Mouse (Mus musculus) embryonic fibroblast, embryonic 13.5 days (primary cell): ENCODE data around the gene Tex44. TPM values are rescaled to one million over a fixed set of nuclear protein-coding genes. Genes with fewer than 3 reads are reported as not detected.
A peak's percentile ranks its signal among the peaks of the same experiment; 100 is the strongest.

Source experiments
- H3K27ac ChIP-seq: 2 replicates; pipeline ENCODE4 v1.5.1; 2012; ENCODE audit warnings: low read length, control low read depth, inconsistent platforms; ENCODE audit not compliant: insufficient read depth
- H3K4me1 ChIP-seq: 2 replicates; pipeline ENCODE4 v1.6.1; 2011; ENCODE audit warnings: low read length; ENCODE audit not compliant: control insufficient read depth, insufficient read depth
- H3K4me3 ChIP-seq: 2 replicates; pipeline ENCODE4 v1.5.1; 2011; ENCODE audit warnings: mild to moderate bottlenecking, control low read depth, low read length; ENCODE audit not compliant: insufficient read depth
- CTCF ChIP-seq: IDR thresholded peaks from 2 replicates; pipeline ENCODE4 v1.5.1; 2011; ENCODE audit warnings: mild to moderate bottlenecking, control low read depth, low read length, moderate library complexity, borderline replicate concordance; ENCODE audit not compliant: insufficient read depth
- POLR2A ChIP-seq: IDR thresholded peaks from 2 replicates; pipeline ENCODE4 v1.6.1; 2011; ENCODE audit warnings: low read depth, mild to moderate bottlenecking, control low read depth, low read length, moderate library complexity
- polyA plus RNA-seq: library from polyadenylated mRNA; stranded (reverse); fragments of >200 nt; gene quantifications from 2 replicates; pipeline ENCODE4 v1.2.4, GENCODE M21; 2011; ENCODE audit warnings: low read depth; ENCODE audit not compliant: missing spikeins, insufficient read length

Tex44 gene
- polyA plus RNA-seq, 1 experiment, result not detected

DNA sequence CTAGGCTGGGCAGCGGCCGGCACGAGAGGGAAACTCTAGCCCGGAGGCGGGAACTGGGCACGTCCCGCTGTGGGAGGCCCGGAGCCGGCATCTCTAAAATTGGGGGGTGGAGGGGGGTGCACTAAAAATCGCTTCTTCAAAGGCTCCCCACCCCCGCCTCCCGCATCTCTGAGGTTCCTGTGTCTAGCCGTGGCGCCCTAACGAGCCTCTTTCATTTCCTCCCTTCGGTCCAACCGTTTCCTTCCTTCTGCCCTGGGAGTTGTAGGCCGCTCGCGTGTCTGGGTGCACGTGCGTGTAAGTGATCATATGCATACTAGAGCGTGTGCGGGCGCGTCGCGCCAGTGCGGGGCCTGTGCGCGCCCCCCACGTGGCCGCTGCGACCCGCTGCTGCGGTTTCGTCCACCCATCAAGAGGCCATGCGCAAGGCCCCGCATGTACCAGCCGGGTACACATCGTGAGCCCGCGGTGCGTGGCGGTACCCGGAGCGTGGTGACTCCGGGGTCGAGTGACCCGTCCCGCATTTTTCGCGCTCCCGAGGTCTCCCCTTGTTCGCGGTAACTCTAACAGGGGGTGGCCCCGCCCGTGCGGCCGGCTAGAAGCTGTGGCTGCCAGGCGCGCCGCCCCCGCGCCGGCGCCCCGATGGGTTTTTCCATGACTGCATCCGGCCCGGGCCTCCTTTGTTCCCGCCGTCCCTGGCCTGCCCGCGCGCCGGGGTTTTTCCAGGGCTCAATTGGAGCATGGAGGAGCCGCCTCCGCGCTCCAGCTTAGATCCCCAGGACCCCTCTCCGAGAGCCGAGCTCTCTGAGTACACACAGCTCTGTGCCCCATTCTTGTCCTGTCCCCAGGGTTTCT is 16.1 kb downstream of the Tex44 start:
- peak overlapping the region; percentile 26 for H3K4me3 ChIP-seq
- TF ChIP-seq POLR2A (no peak; the same call in none of the 2 replicates), CTCF (no peak)
- peak overlapping the region; percentile 96 for H3K27ac ChIP-seq
- H3K4me1 ChIP-seq, result peaks cover 26% of the 10 kb centered on the region

GRCm38 (mm10) chr1:86442832-86443231 is 16.7 kb downstream of the Tex44 start:
- no peak for TF ChIP-seq CTCF
- peak; percentile 42; the same call in 1 of the 2 replicates for TF ChIP-seq POLR2A
- H3K4me3 ChIP-seq, result peak overlapping the region; percentile 12
- H3K4me1 ChIP-seq, result peaks cover 25% of the 10 kb centered on the region
- H3K27ac ChIP-seq, result peak overlapping the region; percentile 96

DNA sequence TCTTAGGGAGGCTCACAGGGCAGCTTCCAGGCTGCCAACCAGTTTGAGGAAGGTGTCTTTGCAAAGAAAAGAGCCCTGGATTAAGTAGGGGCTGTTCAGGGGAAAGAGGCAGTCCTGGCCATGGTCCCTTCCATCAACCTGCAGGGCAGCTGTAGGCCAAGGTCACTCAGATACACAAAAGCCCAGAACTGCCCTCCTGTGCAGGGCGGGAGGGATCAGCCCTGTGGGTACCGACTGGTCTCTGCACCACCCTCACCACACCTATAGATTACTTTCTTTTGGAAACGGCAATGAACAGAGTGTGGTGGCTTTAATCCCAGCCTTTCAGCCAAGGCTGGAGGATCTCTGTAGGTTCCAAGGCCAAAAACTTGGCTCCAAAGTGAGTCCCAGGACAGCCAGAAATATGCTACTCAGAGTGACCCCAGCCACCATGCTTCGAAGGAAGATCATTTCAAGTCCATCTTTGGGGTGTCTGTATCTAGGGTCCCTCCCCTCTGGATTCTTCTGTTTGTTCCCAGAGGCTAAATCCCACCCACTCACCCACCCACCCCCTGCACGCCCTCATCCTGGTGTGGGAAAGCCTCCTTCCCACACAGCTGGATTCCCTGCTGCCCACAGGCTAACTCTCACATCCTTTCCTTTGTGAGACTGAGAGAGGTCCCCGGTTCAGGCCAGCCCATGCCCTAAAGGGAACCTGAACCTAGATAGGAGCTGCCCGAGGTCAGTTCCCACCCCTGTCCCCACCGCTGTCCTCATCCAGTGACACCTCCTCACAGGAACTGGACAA is 17.4 kb downstream of the Tex44 start:
- Histone ChIP-seq H3K4me1 (peaks cover 23% of the 10 kb centered on the region), H3K4me3 (no peak overlapping the region), H3K27ac (peak overlapping the region; percentile 96; the same call in 1 of the 2 replicates)
- no peak for TF ChIP-seq POLR2A

DNA sequence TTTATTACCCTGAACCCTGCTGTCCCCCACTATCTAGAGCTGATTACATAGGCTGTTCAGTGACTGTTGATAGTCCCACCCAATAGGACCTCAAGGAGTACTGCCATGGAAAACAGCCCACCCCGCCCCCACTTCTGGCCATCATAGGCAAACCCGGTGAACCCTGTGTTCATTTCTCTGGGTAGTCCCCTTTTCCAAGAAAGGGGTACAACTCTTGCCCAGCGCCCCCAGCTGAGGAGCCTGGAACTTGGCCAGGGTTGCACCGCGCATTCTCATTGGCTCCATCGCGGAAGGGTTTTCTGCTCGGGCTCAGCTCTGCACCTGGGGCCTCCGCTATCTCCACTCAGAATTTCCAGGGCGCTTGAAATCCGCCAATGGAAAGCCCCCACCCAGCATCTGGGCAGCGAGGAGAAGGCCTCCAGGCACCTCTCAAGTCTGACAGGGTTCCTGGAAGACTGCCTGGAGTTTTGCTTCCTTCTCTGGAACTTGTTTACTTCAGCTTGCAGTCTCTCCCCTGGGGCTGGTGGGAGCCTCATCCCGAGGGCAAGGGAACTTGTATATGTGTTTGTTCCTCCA is 21.6 kb downstream of the Tex44 start:
- no peak overlapping the region for H3K4me3 ChIP-seq
- peaks cover 11% of the 10 kb centered on the region for H3K4me1 ChIP-seq
- H3K27ac ChIP-seq, result peak overlapping the region; percentile 97
- TF ChIP-seq POLR2A (no peak), CTCF (no peak)

DNA sequence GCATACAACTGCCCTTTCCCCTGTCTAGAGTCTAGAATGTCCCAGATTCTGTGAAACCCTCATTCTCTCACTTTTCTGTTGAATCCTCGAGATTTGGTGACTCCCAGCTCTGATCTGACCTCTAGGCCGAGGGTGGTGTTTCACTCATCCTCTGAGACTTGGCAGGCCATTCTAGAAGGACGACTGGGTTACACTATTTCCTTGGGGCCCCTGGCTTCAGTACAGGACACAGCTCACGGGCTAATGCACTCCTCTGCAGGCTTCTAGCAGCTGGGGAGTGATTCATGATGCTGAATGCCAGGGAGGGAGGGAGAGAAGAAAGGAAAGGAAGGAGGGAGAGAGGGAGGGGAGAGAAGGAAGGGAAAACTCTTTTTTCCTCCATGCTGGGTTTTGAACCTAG is 22.1 kb downstream of the Tex44 start:
- H3K27ac ChIP-seq, result peak overlapping the region; percentile 97
- H3K4me3 ChIP-seq, result no peak overlapping the region
- peaks cover 6% of the 10 kb centered on the region for H3K4me1 ChIP-seq
- TF ChIP-seq CTCF, result no peak
- 0 out of 2 replicates have a peak, but pooled peaks have one; percentile 29 for TF ChIP-seq POLR2A

DNA sequence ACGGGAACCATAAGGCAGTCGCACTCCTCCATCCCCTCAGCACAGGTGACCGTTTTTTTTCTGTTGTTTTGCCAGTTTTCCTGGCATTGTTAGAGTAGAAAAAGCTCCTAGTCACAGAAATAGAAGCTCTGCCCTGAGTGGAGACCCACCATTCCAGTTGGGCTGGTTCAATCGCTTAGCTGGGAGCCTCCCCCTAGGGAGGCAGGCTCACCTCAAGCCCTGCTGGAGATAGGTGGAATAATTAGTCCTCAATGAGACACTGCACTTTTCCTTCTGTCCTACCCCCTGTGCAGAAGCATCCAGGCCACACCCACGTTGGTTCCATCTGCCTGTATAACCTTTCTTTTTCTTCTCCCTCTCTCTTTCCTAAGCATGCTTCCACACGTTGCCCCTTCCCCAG is 23.8 kb downstream of the Tex44 start:
- H3K4me3 ChIP-seq, result no peak overlapping the region
- H3K27ac ChIP-seq, result no peak overlapping the region
- H3K4me1 ChIP-seq, result peaks cover 6% of the 10 kb centered on the region
- TF ChIP-seq CTCF (no peak), POLR2A (no peak)

GRCm38 (mm10) chr1:86452713-86453112 is 26.6 kb downstream of the Tex44 start:
- Histone ChIP-seq H3K4me3 (no peak overlapping the region), H3K4me1 (peaks cover 5% of the 10 kb centered on the region), H3K27ac (no peak overlapping the region)
- TF ChIP-seq POLR2A (no peak), CTCF (no peak)

DNA sequence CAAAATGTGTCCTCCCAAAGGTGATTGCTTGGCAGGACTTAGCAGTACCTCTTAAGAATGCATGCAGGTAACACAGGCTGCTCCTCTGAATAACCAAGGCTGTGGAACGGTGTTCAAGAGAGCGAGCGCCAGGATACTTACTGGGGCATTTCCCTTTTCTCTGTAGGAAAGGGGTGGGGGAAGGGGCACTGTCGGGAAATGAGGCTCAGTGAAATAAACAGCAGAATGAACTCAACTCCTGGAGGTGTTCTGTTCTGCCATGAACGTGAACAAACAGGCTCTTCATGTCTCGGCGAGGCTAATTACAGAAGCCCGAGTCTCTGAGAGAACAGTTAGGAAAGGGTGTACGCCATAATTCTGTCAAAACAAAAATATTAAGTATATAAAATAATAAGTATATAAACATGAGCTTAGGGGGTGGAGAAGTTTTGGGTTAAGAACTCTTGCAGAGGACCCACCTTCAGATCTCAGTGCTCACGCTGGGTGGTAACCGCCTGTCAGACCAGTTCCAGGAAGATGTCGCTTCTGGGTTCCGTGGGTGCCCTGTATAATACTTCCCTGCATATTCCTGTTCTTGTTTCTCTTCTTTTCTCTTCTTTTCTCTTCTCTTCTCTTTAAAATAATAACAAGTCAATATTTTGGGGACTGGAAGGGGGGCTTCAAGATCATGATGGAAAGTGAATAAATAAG is 30.9 kb downstream of the Tex44 start:
- Histone ChIP-seq H3K4me3 (no peak overlapping the region), H3K4me1 (no peaks in the 10 kb centered on the region), H3K27ac (no peak overlapping the region)
- no peak for TF ChIP-seq CTCF
- TF ChIP-seq POLR2A, result no peak

- H3K4me3 ChIP-seq, result no peak overlapping the region
- no peaks in the 10 kb centered on the region for H3K4me1 ChIP-seq
- TF ChIP-seq CTCF (no peak), POLR2A (no peak)
- H3K27ac ChIP-seq, result no peak overlapping the region
These were observed 33.2 kb downstream of the Tex44 start for GRCm38 (mm10) chr1:86459371-86459770.
